Mouse (Mus musculus) liver, adult 2 months (tissue): Measurements from ENCODE around the gene Calr3. TPM values are rescaled to one million over a fixed set of nuclear protein-coding genes. Genes with fewer than 3 reads are reported as not detected.
A peak's percentile ranks its signal among the peaks of the same experiment; 100 is the strongest.

Source experiments
- DNase-seq: peaks from one replicate; pipeline ENCODE4 v3.0.0-alpha.2; 2011; ENCODE audit warnings: low read depth, low spot score; ENCODE audit errors: extremely low read depth
- H3K27ac ChIP-seq: fragments of 200-500 bp; replicated peaks from 2 replicates; pipeline ENCODE4 v1.5.1; 2012; ENCODE audit warnings: low read depth, mild to moderate bottlenecking, control low read depth, inconsistent platforms, low read length; ENCODE audit not compliant: insufficient read depth
- H3K27me3 ChIP-seq: fragments of 200-500 bp; 2 replicates; pipeline ENCODE4 v1.6.1; 2012; ENCODE audit warnings: mild to moderate bottlenecking, moderate library complexity, low read length, inconsistent platforms; ENCODE audit not compliant: control insufficient read depth, insufficient read depth
- H3K36me3 ChIP-seq: fragments of 200-500 bp; 2 replicates; pipeline ENCODE4 v1.6.1; 2012; ENCODE audit warnings: low read length, inconsistent platforms; ENCODE audit not compliant: control insufficient read depth, insufficient read depth
- H3K4me1 ChIP-seq: fragments of 200-500 bp; 2 replicates; pipeline ENCODE4 v1.6.1; 2011; ENCODE audit warnings: low read length; ENCODE audit not compliant: control insufficient read depth, insufficient read depth
- H3K4me3 ChIP-seq: fragments of 200-500 bp; 2 replicates; pipeline ENCODE4 v1.5.1; 2011; ENCODE audit warnings: low read depth, mild to moderate bottlenecking, control low read depth, low read length, moderate library complexity; ENCODE audit not compliant: insufficient read depth
- H3K79me2 ChIP-seq: fragments of 200-500 bp; 2 replicates; pipeline ENCODE4 v1.6.1; 2012; ENCODE audit warnings: inconsistent platforms, mild to moderate bottlenecking, low read length, moderate library complexity; ENCODE audit not compliant: control insufficient read depth, insufficient read depth
- H3K9ac ChIP-seq: fragments of 200-500 bp; 2 replicates; pipeline ENCODE4 v1.6.1; 2012; ENCODE audit warnings: low read depth, mild to moderate bottlenecking, control low read depth, inconsistent platforms, low read length
- CTCF ChIP-seq: fragments of 200-500 bp; IDR thresholded peaks from 2 replicates; pipeline ENCODE4 v1.5.1; 2011; ENCODE audit warnings: low read depth, low read length, control low read depth
- POLR2A ChIP-seq: fragments of 200-500 bp; IDR thresholded peaks from 2 replicates; pipeline ENCODE4 v1.6.1; 2011; ENCODE audit warnings: low read length, control low read depth; ENCODE audit not compliant: insufficient read depth; ENCODE audit errors: extremely low read depth
- WGBS: fragments of 180-500 bp; shearing (Covaris S2); methylation state at CpG from one replicate; pipeline ENCODE4 v1.1.7; 2018; 5-methylcytosine and 5-hydroxymethylcytosine counted together
- polyA plus RNA-seq: library from polyadenylated mRNA; depleted of rRNA; stranded (reverse); fragments of >200 nt; gene quantifications from 2 replicates; pipeline ENCODE4 v1.2.3, GENCODE M21; 2012
- total RNA-seq: library from RNA; depleted of rRNA; stranded (reverse); fragments of >200 nt; gene quantifications from 2 replicates; pipeline ENCODE4 v1.2.3, GENCODE M21; 2014

The Calr3 gene
- total and polyA plus RNA-seq, 2 experiments = 0.54 to 3.1 TPM

- H3K4me1 ChIP-seq = peaks cover 7% of the 10 kb centered on the region
- H3K9ac ChIP-seq = no peak overlapping the region
- H3K27ac ChIP-seq = no peak overlapping the region
- peaks cover 11% of the 10 kb centered on the region; the same call in 1 of the 2 replicates for H3K79me2 ChIP-seq
- no peak overlapping the region for H3K4me3 ChIP-seq
- TF ChIP-seq CTCF (no peak), POLR2A (no peak)
- no peak for DNase-seq
- H3K27me3 ChIP-seq = no peaks in the 10 kb centered on the region
- H3K36me3 ChIP-seq = peaks cover 11% of the 10 kb centered on the region; the same call in 1 of the 2 replicates
Measured at GRCm38 (mm10) chr8:72487014-72487413, 43.3 kb upstream of the Calr3 start.

- Histone ChIP-seq H3K27me3 (no peaks in the 10 kb centered on the region), H3K27ac (no peak overlapping the region), H3K36me3 (peaks cover 11% of the 10 kb centered on the region; the same call in 1 of the 2 replicates), H3K4me1 (0 out of 2 replicates have a peak, but pooled peaks cover 2% of the 10 kb centered on the region), H3K9ac (no peak overlapping the region), H3K4me3 (no peak overlapping the region), H3K79me2 (peaks cover 9% of the 10 kb centered on the region; the same call in 1 of the 2 replicates)
- no peak for DNase-seq
- WGBS = 79% methylated on average over 6 of the region's 6 CpGs
- TF ChIP-seq CTCF (0 out of 2 replicates have a peak, but pooled peaks have one; percentile 25), POLR2A (no peak)
Measured at GRCm38 (mm10) chr8:72485456-72486199, 42.0 kb upstream of the Calr3 start.

GRCm38 (mm10) chr8:72474826-72475546 is 31.3 kb upstream of the Calr3 start, which contains the start of gene Cherp:
Gene Cherp, minus strand, starts transcription at chr8:72475226.
- Histone ChIP-seq H3K27me3 (no peaks in the 10 kb centered on the region), H3K79me2 (peaks cover 3% of the 10 kb centered on the region; the same call in 1 of the 2 replicates), H3K9ac (peak within 1 kb of the TSS; percentile 90), H3K27ac (peak within 1 kb of the TSS; percentile 73), H3K36me3 (peaks cover 4% of the 10 kb centered on the region; the same call in 1 of the 2 replicates), H3K4me3 (peak within 1 kb of the TSS; percentile 85), H3K4me1 (peaks cover 11% of the 10 kb centered on the region)
- WGBS = under 1% methylated on average over 80 of the region's 80 CpGs
- peak; percentile 94 for DNase-seq
- peak; percentile 55 for TF ChIP-seq POLR2A
- TF ChIP-seq CTCF = no peak

- H3K27ac ChIP-seq = no peak overlapping the region
- peaks cover 24% of the 10 kb centered on the region for H3K36me3 ChIP-seq
- TF ChIP-seq POLR2A = no peak
- no peak for TF ChIP-seq CTCF
- no peak overlapping the region for H3K4me3 ChIP-seq
- H3K27me3 ChIP-seq = no peaks in the 10 kb centered on the region
- 59% methylated on average over 7 of the region's 7 CpGs for WGBS
- DNase-seq = peak; percentile 62
- H3K4me1 ChIP-seq = peaks cover 16% of the 10 kb centered on the region
- no peak overlapping the region for H3K9ac ChIP-seq
- no peaks in the 10 kb centered on the region for H3K79me2 ChIP-seq
Measured at GRCm38 (mm10) chr8:72470684-72471083, 27.0 kb upstream of the Calr3 start.

GRCm38 (mm10) chr8:72469984-72470383 is 26.3 kb upstream of the Calr3 start:
- H3K36me3 ChIP-seq = peaks cover 28% of the 10 kb centered on the region
- peaks cover 16% of the 10 kb centered on the region for H3K4me1 ChIP-seq
- no peak overlapping the region for H3K9ac ChIP-seq
- 94% methylated on average over 8 of the region's 8 CpGs for WGBS
- no peak overlapping the region for H3K4me3 ChIP-seq
- DNase-seq = no peak
- H3K27me3 ChIP-seq = no peaks in the 10 kb centered on the region
- no peak overlapping the region for H3K27ac ChIP-seq
- TF ChIP-seq POLR2A = no peak
- TF ChIP-seq CTCF = no peak
- H3K79me2 ChIP-seq = no peaks in the 10 kb centered on the region
